Mouse (Mus musculus): Measurements from ENCODE around the gene Cradd.

DNA sequence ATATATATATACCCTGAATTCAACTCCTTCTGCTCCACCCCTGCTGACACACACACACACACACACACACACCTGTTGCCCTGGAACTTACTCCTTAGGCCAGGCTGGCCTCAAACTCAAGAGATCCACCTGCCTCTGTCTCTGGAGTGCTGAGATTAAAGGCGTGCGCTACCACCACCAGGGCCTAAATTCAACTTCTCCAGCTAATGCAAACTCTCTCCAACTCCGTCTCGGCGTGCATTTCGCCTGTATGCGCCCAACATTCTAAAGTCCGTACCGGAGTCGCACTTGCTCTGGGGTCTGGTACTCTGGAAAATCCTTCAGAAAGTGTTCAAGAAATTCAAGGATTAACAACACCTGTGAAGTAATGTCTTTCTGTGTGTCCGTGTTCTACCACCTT, 8.6 kb downstream of the Cradd start:
- TF ChIP-seq POLR2A (IDR thresholded peaks at IDR 0.05; ENCODE audit: low read depth, low read length) (no peak), CTCF (IDR thresholded peaks at IDR 0.05; ENCODE audit: extremely low read depth, insufficient read length, insufficient replicate concordance, low read depth, low read length) (no peak)

Measured in small intestine, adult 2 months (tissue).